Mouse (Mus musculus) hindbrain, embryonic 14.5 days (tissue): ENCODE measurements at regions not wholly inside any gene's neighbourhood (a gene's known extent, or its start where the extent isn't known, plus 50 kb on each side); places are given as distances from the start of the nearest gene placed in this dataset.

Source experiments
- ATAC-seq: fragments of 200-750 bp; cut with Nextera tagmentation; 2 replicates; pipeline ENCODE4 v1.8.0; 2017; ENCODE audit warnings: moderate number of reproducible peaks, mild to moderate bottlenecking, moderate TSS enrichment, moderate library complexity; ENCODE audit not compliant: low FRiP score
- DNase-seq: peaks from one replicate; pipeline ENCODE4 v3.0.0-alpha.2; 2015; ENCODE audit warnings: low spot score
- H3K27ac ChIP-seq: fragments of 300-500 bp; sonication (generic); 2 replicates; pipeline ENCODE4 v1.5.1; 2014; ENCODE audit warnings: mild to moderate bottlenecking, moderate library complexity
- H3K27me3 ChIP-seq: fragments of 300-500 bp; sonication (generic); 2 replicates; pipeline ENCODE4 v1.6.1; 2014; ENCODE audit warnings: mild to moderate bottlenecking, low read length, mixed read lengths; ENCODE audit not compliant: control insufficient read depth, insufficient read depth
- H3K36me3 ChIP-seq: fragments of 300-500 bp; sonication (generic); replicated peaks from 2 replicates; pipeline ENCODE4 v1.6.1; 2014; ENCODE audit not compliant: control insufficient read depth, insufficient read depth
- H3K4me1 ChIP-seq: fragments of 300-500 bp; sonication (generic); replicated peaks from 2 replicates; pipeline ENCODE4 v1.6.1; 2014; ENCODE audit warnings: antibody characterized with exemption, low read length, mixed read lengths; ENCODE audit not compliant: control insufficient read depth, insufficient read depth
- H3K4me2 ChIP-seq: fragments of 300-500 bp; sonication (generic); replicated peaks from 2 replicates; pipeline ENCODE4 v1.6.1; 2014; ENCODE audit warnings: mild to moderate bottlenecking, moderate library complexity
- H3K4me3 ChIP-seq: fragments of 300-500 bp; sonication (generic); replicated peaks from 2 replicates; pipeline ENCODE4 v1.5.1; 2014; ENCODE audit warnings: mild to moderate bottlenecking, low read length
- H3K9ac ChIP-seq: fragments of 300-500 bp; sonication (generic); 2 replicates; pipeline ENCODE4 v1.6.1; 2014
- H3K9me3 ChIP-seq: fragments of 300-500 bp; sonication (generic); 2 replicates; pipeline ENCODE4 v1.6.1; 2016; ENCODE audit warnings: low read length; ENCODE audit not compliant: control insufficient read depth
- WGBS: fragments of 180-500 bp; shearing (Covaris S2); extraction: QIAGEN DNeasy Blood & Tissue Kit; methylation state at CpG from one replicate; pipeline ENCODE4 v1.1.7; 2014; 5-methylcytosine and 5-hydroxymethylcytosine counted together

- no peak for DNase-seq
- ATAC-seq = no peak
- no peaks in the 10 kb centered on the region for H3K4me1 ChIP-seq
- 84% methylated on average over 5 of the region's 5 CpGs for WGBS
- no peaks in the 10 kb centered on the region for H3K27me3 ChIP-seq
- H3K4me2 ChIP-seq = no peak overlapping the region
- H3K9ac ChIP-seq = no peak overlapping the region
- no peak overlapping the region for H3K4me3 ChIP-seq
- no peaks in the 10 kb centered on the region for H3K36me3 ChIP-seq
- H3K9me3 ChIP-seq = no peaks in the 10 kb centered on the region
- H3K27ac ChIP-seq = no peak overlapping the region
Observed at GRCm38 (mm10) chr1:35766271-35766670, 301.9 kb upstream of the Hs6st1 start.

GRCm38 (mm10) chr1:35772567-35772966 lies 295.6 kb upstream of the Hs6st1 start:
- WGBS = 91% methylated on average over 6 of the region's 6 CpGs
- Histone ChIP-seq H3K4me2 (no peak overlapping the region), H3K27ac (no peak overlapping the region), H3K9me3 (no peaks in the 10 kb centered on the region), H3K4me1 (no peaks in the 10 kb centered on the region), H3K36me3 (no peaks in the 10 kb centered on the region), H3K9ac (no peak overlapping the region), H3K4me3 (no peak overlapping the region), H3K27me3 (no peaks in the 10 kb centered on the region)
- ATAC-seq (no peak), DNase-seq (no peak)

DNA sequence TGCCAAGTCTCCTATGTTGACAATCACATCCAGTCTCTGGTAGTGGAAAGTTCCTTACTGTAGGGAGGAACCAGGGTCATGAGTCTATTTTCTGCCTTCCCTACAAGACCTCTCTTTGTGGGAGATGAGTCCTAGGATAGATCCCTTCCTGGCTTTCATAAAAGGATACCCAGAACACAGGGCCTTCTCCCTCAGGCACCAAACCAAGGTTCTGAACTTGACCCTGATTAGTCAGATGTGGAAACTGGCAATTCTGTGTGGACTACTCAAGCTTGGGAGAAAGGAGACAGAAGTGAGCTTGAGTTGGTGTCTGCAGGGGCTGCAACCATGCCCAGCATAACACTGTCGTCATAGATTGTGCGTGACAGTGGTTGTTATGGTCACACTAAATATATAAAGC lies 293.6 kb upstream of the Hs6st1 start:
- ATAC-seq = no peak
- no peaks in the 10 kb centered on the region for H3K9me3 ChIP-seq

GRCm38 (mm10) chr1:35782668-35783067 lies 285.5 kb upstream of the Hs6st1 start:
- Histone ChIP-seq H3K9me3 (no peaks in the 10 kb centered on the region), H3K4me2 (no peak overlapping the region), H3K4me1 (no peaks in the 10 kb centered on the region), H3K4me3 (no peak overlapping the region), H3K9ac (no peak overlapping the region), H3K27ac (no peak overlapping the region), H3K36me3 (no peaks in the 10 kb centered on the region), H3K27me3 (no peaks in the 10 kb centered on the region)
- no peak for DNase-seq
- no peak for ATAC-seq
- 83% methylated on average over 2 of the region's 2 CpGs for WGBS

More for the DNA sequence above, 293.6 kb upstream of the Hs6st1 start:
- no peak overlapping the region for H3K4me3 ChIP-seq
- H3K9ac ChIP-seq = no peak overlapping the region
- no peaks in the 10 kb centered on the region for H3K27me3 ChIP-seq
- H3K4me1 ChIP-seq = no peaks in the 10 kb centered on the region
- no peak overlapping the region for H3K4me2 ChIP-seq
- DNase-seq = no peak
- 96% methylated on average over 2 of the region's 2 CpGs for WGBS
- no peak overlapping the region for H3K27ac ChIP-seq
- H3K36me3 ChIP-seq = no peaks in the 10 kb centered on the region

- Histone ChIP-seq H3K4me1 (no peaks in the 10 kb centered on the region), H3K27me3 (no peaks in the 10 kb centered on the region), H3K27ac (no peak overlapping the region), H3K9ac (no peak overlapping the region), H3K9me3 (no peaks in the 10 kb centered on the region), H3K4me3 (no peak overlapping the region), H3K36me3 (no peaks in the 10 kb centered on the region), H3K4me2 (no peak overlapping the region)
- ATAC-seq (no peak), DNase-seq (no peak)
- 90% methylated on average over 6 of the region's 6 CpGs for WGBS
Observed at GRCm38 (mm10) chr1:35783427-35783826, 284.8 kb upstream of the Hs6st1 start.

DNA sequence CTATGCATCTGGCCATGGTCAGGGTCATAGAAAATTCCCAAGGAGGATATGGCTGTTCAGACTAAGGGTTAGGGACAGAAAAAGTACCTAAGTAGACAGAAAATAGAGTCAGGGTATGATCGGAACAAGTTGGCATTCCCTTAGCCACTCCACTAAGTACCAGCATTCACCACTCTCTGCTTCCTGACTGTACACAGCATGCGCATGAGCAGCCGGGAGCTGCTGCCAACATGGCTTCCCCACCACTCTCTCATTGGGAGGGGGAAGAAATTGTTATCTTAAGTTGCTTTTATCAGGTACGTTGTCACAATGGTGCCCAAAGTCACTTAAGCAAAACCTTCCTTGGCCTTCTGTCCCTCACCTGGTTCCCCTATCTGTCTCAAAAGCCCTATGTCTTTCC lies 282.0 kb upstream of the Hs6st1 start:
- 93% methylated on average over 4 of the region's 4 CpGs for WGBS

GRCm38 (mm10) chr1:35786668-35787213 lies 281.5 kb upstream of the Hs6st1 start:
- Histone ChIP-seq H3K4me1 (no peaks in the 10 kb centered on the region), H3K27me3 (no peaks in the 10 kb centered on the region), H3K9me3 (no peaks in the 10 kb centered on the region), H3K4me3 (no peak overlapping the region), H3K4me2 (no peak overlapping the region), H3K36me3 (no peaks in the 10 kb centered on the region), H3K9ac (no peak overlapping the region), H3K27ac (no peak overlapping the region)
- 46% methylated on average over 8 of the region's 8 CpGs for WGBS
- ATAC-seq = no peak
- no peak for DNase-seq

More for the DNA sequence above, 282.0 kb upstream of the Hs6st1 start:
- no peaks in the 10 kb centered on the region for H3K27me3 ChIP-seq
- ATAC-seq = no peak
- no peak overlapping the region for H3K9ac ChIP-seq
- H3K4me3 ChIP-seq = no peak overlapping the region
- no peaks in the 10 kb centered on the region for H3K9me3 ChIP-seq
- no peaks in the 10 kb centered on the region for H3K36me3 ChIP-seq
- H3K4me2 ChIP-seq = no peak overlapping the region
- no peaks in the 10 kb centered on the region for H3K4me1 ChIP-seq
- no peak for DNase-seq
- no peak overlapping the region for H3K27ac ChIP-seq

- no peak overlapping the region for H3K27ac ChIP-seq
- H3K9me3 ChIP-seq = no peaks in the 10 kb centered on the region
- H3K4me3 ChIP-seq = no peak overlapping the region
- DNase-seq (no peak), ATAC-seq (no peak)
- H3K9ac ChIP-seq = no peak overlapping the region
- no peak overlapping the region for H3K4me2 ChIP-seq
- no peaks in the 10 kb centered on the region for H3K4me1 ChIP-seq
- WGBS = 85% methylated on average over 2 of the region's 2 CpGs
- H3K36me3 ChIP-seq = no peaks in the 10 kb centered on the region
- H3K27me3 ChIP-seq = no peaks in the 10 kb centered on the region
Observed at GRCm38 (mm10) chr1:35797064-35797463, 271.1 kb upstream of the Hs6st1 start.

DNA sequence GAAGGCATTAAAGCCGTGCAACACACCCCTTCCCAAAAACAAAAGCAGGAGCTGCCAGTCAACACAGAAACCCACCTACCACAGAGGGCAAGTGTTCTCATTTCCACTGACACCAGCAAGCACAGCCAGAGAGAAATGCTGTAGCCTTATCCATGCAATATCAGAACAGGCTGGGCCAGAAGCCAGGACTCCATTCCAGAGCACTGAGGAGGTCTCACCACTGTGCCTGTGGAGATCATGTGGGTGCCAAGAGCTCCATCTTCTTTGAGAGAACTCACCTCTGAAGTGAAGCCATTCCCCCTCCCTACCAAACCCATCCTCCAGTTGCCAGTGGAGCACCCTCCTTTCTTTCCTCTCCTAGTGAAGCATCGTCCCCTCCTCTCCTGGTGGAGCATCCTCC lies 270.7 kb upstream of the Hs6st1 start:
- Histone ChIP-seq H3K27ac (no peak overlapping the region), H3K36me3 (no peaks in the 10 kb centered on the region), H3K9me3 (no peaks in the 10 kb centered on the region), H3K27me3 (no peaks in the 10 kb centered on the region), H3K9ac (no peak overlapping the region), H3K4me3 (no peak overlapping the region), H3K4me2 (no peak overlapping the region), H3K4me1 (no peaks in the 10 kb centered on the region)
- WGBS = 80% methylated on average over 2 of the region's 2 CpGs
- no peak for ATAC-seq
- no peak for DNase-seq

- Histone ChIP-seq H3K9me3 (no peaks in the 10 kb centered on the region), H3K4me1 (peaks cover 7% of the 10 kb centered on the region), H3K27me3 (no peaks in the 10 kb centered on the region), H3K36me3 (no peaks in the 10 kb centered on the region), H3K9ac (no peak overlapping the region), H3K27ac (no peak overlapping the region), H3K4me2 (no peak overlapping the region), H3K4me3 (no peak overlapping the region)
- WGBS = 65% methylated on average over 3 of the region's 3 CpGs
- no peak for DNase-seq
- no peak for ATAC-seq
Observed at GRCm38 (mm10) chr1:35805546-35805945, 262.7 kb upstream of the Hs6st1 start.
